Mouse (Mus musculus) gastrocnemius, postnatal 36 days (tissue): ENCODE results near the gene Shh. TPM values are rescaled to one million over a fixed set of nuclear protein-coding genes. Genes with fewer than 3 reads are reported as not detected.

Experiments
- DNase-seq, 2 experiments: peaks; one replicate each; pipeline ENCODE4 v3.0.0; 2022
- intact Hi-C: fragments of 180-260 bp; cut with DNase I; formaldehyde crosslinking; loops from one replicate; pipeline ENCODE4 v1.15.1; 2025
- total RNA-seq, 2 experiments: library from RNA; stranded (reverse); gene quantifications; 2 replicates each; pipeline ENCODE4 v1.2.3; 2021

The Shh gene
- total RNA-seq, 2 experiments from 2014 or later: not detected

DNA sequence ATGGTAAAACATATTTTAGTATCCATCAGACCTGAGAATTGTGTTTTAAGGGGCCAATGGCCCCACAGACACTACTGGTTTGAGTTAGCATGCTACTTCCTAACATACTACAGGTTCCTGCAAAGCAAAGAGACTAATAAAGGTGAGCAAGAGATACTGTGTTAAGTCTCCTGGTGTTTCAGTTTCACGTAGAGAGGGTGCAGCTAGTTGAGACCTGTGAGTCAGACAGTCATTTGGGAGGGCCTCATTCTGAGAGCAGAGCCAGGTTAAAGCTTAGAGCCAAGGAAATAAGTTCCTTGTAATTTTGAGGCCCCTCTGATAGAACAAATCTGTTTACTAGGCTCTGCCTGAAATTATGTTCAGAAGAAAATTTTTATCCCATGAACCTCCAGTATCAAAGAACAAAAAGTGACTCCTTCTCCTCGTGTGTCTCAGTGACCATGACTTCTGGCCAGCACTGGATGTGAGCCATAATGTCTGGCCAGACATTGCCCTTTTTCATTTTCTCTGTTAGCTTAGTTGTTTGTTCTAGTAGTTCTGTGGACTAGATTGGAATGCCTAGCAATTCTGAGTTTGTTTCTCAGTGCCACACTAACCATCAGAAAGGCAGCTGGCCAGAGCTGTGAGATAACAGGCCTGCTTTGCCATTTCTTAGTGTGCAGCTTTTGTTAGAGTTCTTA is 54.9 kb downstream of the Shh start:
- intact Hi-C loops: no loop called here
- DNase-seq: no peak

Other genes starting within 250 kb of the Shh start
- not detected for gene Cnpy1, start 221.4 kb downstream of the Shh start, total RNA-seq
- 10 to 100 TPM; 27.2 to 35.3 TPM for gene Rbm33, start 150.1 kb downstream of the Shh start, total RNA-seq